Mouse (Mus musculus) ES-CJ7 (cell line): ENCODE measurements around the gene Tmem130.
"Not testable (repeated sequence)": the region's sequence is repeated elsewhere in the genome, so short reads cannot be mapped to it uniquely, and the experiment has no call there.

Experiments
- DNase-seq: peaks from one replicate; pipeline ENCODE4 v3.0.0; 2011; ENCODE audit warnings: low read depth, low spot score

The Tmem130 gene

GRCm38 (mm10) chr5:144761161-144761868, at the start of gene Tmem130:
Gene Tmem130, minus strand, starts transcription at chr5:144761818.
- DNase-seq = peak; percentile 88

DNA sequence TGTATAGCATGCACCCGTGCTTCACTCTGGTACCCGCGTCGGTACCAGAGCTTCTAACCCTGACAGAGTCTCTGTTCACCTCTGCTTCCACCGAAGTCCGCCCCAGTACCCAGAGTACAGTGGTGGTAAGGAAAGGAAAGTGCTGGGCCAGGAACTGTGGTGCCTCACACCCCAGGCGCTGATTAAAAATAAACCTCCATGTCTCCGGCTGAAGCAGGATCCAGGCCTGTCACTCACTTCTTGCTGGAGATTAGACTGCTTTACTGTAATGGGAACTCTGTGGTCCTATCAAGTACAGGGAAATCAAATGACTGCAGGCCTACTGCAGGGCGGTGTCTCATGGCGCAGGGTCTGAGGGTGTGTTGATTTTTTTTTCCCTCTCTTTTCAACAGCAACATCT, 45.3 kb upstream of the Tmem130 start:
- no peak for DNase-seq

DNA sequence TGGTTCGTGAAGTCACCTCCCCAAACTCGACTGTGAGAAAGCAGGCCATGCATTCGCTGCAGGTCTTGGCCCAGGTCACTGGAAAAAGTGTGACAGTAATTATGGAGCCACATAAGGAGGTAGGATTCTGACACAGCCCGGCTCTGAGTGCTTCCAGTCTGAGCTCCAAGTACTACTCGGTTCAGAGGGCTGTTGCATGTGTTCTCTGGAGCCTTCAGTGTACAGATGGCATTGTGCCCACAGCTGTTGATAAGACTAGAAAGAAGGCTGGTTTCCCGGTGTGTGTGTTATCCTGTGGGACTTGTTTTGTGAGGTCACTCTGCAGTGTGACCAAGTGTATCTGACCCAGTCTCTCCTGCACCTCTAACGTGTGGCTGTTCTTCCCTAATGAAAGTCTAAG, 42.6 kb upstream of the Tmem130 start:
- no peak for DNase-seq

GRCm38 (mm10) chr5:144803066-144803465, 41.4 kb upstream of the Tmem130 start:
- DNase-seq = no peak

DNA sequence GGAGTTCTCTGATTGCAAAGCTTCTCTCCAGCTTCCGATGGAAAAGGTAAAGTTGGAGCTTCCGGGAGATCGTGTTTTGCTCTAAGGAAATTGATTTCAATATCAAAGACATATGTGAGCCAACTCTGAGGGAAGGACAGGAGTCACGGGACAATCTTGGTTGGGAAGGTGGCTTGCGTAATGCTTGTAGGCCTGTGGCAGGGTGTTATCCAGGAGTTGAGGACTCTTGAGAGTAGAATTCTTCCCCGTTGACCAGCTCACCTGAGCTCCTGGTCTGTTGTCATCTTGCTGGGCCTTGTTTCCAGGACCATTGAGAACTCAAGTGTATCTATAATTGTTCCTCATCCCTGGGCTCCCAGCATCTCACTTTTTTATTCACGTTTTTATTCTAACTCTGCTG, 35.5 kb upstream of the Tmem130 start:
- DNase-seq = no peak

- DNase-seq = peak; percentile 84
Measured at GRCm38 (mm10) chr5:144794687-144795086, 33.1 kb upstream of the Tmem130 start.

- no peak for DNase-seq
Measured at GRCm38 (mm10) chr5:144793374-144793773, 31.8 kb upstream of the Tmem130 start.

GRCm38 (mm10) chr5:144786464-144786863, 24.8 kb upstream of the Tmem130 start:
- DNase-seq = no peak

GRCm38 (mm10) chr5:144780654-144781053, 19.0 kb upstream of the Tmem130 start:
- DNase-seq = no peak

GRCm38 (mm10) chr5:144773231-144773630, 11.6 kb upstream of the Tmem130 start:
- DNase-seq = no peak

GRCm38 (mm10) chr5:144769067-144769482, 7.5 kb upstream of the Tmem130 start:
- no peak for DNase-seq

DNA sequence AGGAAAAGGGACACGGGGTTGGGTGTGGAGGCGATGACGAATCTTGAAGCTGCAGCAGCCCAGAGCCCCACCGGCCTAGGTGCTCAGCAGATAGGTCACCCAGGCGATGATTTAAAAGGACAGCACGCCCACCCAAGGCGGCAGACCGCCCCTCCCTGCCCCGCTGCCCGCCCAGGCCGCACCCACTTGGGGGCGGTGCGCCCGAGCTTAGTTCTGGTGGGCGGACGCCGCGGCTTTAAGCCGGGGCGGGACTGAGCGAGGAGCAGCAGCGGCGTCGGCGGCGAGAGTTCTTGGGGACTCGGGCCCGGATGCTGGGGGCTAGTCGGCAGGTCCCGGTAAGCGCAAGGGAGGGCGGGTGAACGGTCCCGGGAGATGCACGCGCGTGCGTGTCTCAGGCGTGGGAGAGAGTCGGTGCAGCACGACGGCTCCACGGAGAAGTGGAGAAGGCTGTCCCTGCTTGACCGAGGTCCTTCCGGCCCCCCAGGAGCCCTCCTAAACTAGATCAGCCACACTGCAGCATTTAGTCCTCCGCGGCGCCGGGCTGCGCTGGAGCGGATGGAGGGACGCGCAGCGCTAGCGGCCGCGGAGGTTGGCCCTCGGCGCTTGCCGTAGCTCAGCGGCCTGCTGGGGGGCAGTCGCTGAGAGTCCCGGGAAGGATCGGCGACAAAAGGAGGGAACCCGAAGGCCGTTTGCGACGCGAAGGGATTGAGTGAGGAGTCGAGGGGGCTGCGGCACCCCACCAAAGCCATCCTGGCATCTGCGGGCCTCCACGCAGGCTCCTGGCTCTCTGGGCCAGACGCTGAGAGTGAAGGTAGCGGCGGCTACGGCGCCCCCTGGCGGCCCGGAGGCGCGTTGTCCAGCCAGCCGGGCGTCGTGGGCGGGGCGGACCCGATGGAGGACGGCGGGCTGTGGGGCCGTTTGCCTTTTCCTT, 6.6 kb upstream of the Tmem130 start:
- peak; percentile 90 for DNase-seq

DNA sequence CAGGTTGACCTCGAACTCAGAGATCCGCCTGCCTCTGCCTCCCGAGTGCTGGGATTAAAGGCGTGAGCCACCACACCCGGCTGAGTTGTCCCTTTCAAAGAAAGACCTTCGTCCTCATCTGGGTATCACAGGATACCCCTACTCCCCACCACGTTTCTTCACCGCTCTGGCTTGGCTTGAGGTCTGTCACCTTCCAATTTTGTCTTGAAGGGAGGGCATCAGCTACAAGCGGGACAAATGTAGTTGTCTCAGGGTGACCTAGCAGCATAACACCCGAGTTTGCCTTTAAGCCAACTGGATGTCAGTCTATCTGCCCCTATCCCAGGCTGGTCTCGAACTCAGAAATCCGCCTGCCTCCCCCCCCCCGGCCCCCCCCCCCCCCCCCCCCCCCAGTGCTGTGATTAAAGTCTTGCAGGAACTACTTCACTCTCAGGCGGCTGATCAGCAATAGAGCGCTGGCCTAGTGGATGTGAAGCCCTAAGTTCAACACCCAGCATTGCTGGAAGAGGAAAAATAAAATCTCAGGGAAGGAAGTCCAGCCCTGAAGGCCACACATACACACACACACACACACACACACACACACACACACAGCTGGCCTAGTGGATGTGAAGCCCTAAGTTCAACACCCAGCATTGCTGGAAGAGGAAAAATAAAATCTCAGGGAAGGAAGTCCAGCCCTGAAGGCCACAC, 5.6 kb upstream of the Tmem130 start, which contains the start of gene Trrap:
Trrap (plus strand) TSS at position 627 of the 693 bp plus-strand sequence.
- not testable (repeated sequence) for DNase-seq

DNA sequence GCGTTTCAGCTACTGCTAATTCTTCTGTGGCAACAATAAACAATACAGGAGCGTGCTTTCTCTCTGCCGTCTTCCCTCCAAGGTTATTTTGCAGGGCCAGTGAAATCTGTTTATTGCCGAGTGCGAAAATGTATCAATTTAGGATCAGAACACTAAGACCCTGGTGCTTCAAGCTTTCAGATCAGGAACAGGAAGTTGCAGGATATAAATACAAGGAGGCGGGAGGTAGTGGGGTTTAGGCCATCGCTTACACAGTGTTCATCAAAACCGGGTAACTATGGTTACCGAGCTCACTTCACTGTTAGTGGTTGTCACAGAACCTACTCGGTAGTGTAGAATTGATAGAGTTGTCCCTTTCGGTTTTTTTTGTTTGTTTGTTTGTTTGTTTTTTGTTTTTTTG, 5.0 kb upstream of the Tmem130 start:
- DNase-seq = peak; percentile 47

DNA sequence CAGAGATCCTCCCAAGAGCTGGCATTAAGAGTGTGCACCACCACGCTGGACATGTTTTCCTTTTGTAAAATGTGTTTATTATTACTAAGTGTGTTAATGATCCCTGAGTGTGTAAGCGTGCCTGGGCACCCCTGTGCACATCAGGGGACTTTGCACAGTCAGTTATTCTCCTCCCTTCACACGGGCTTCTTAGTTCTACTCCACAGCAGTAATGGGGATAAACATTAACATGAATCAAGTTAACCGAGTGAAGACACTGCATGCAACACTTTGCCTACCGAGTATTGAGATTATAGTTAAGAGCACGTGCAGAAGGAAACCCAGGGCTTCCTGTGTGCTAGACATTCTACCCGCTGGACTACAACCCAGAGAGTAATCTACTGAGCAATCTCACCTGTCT, 4.4 kb upstream of the Tmem130 start:
- no peak for DNase-seq

DNA sequence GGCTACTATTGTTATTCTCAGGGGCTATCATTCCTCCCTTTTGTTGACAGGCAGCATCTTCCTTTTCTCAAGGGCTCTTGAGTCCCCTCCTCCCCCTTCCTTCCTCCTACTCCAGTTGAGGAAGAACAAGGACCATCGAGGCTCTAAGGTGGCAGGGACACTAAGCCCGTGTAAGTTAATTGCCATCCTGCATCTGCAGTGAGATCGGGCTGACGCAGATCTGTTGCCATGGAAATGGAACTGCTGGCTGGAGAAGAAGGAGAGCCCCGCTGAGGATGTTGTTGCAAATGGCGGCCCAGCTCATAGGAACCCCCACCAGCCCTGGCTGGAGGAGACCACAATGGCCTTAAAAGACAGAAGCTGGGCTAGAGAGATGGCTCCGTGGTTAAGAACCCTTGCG, 3.2 kb downstream of the Tmem130 start:
- peak; percentile 73 for DNase-seq

GRCm38 (mm10) chr5:144757402-144757801, 4.2 kb downstream of the Tmem130 start:
- DNase-seq = no peak

DNA sequence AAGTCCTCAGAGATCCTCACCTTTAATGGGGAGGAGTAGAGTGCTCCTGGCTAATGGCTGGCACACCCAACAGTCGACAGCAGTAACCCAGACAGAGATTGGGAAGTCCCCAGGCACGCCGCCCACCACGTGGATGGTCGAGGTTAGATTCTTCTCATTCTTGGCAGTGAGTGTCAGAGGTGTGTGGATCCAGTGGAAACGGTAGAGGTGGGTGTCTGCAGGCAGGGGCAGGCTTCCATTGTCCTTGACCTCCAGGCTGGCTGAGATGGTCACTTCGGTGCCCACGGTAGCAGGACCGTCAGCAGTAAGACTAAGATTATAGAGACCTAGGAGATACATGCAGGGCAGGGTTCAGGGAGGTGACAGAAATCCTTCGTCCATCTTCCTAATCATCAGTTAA, 6.4 kb downstream of the Tmem130 start:
- no peak for DNase-seq

GRCm38 (mm10) chr5:144753041-144753440, 8.6 kb downstream of the Tmem130 start:
- DNase-seq = peak; percentile 77

- peak; percentile 87 for DNase-seq
Measured at GRCm38 (mm10) chr5:144752432-144752831, 9.2 kb downstream of the Tmem130 start.

DNA sequence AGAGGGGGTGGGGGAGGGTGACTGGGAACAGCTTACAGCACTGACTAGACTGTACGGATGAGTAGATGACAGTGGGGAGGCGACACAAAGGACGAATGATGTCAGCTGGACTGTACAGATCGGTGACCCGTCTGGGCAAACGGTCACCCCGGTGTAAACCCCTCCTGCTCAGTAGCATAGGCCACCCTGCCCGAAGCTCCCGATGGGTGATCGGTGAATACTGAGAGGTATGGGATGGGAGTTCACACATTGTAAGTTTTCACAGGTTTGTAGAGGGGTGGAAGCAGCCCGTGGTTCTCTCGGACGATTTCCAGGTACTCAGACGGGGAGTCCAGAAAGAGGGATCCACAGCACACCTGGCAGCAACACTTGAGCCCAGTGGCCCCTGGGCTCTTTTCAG, 24.5 kb downstream of the Tmem130 start:
- no peak for DNase-seq

GRCm38 (mm10) chr5:144734949-144735348, 26.7 kb downstream of the Tmem130 start:
- DNase-seq = peak; percentile 47
